Mouse (Mus musculus) right cerebral cortex, postnatal 4 days (tissue): ENCODE measurements around the gene Rps17.

Experiments
- DNase-seq: peaks from one replicate; pipeline ENCODE4 v3.0.0-alpha.2; 2022

Rps17 gene

GRCm38 (mm10) chr7:81330767-81331166 lies 14.3 kb downstream of the Rps17 start:
- no peak for DNase-seq

- no peak for DNase-seq
Measured at GRCm38 (mm10) chr7:81327661-81328060, 17.4 kb downstream of the Rps17 start.

GRCm38 (mm10) chr7:81326859-81327258 lies 18.2 kb downstream of the Rps17 start:
- DNase-seq = no peak

GRCm38 (mm10) chr7:81326043-81326442 lies 19.0 kb downstream of the Rps17 start:
- no peak for DNase-seq

GRCm38 (mm10) chr7:81321776-81322175 lies 23.3 kb downstream of the Rps17 start:
- no peak for DNase-seq

GRCm38 (mm10) chr7:81319749-81320148 lies 25.3 kb downstream of the Rps17 start:
- no peak for DNase-seq

GRCm38 (mm10) chr7:81315583-81315982 lies 29.5 kb downstream of the Rps17 start:
- no peak for DNase-seq

GRCm38 (mm10) chr7:81311581-81311980 lies 33.5 kb downstream of the Rps17 start:
- no peak for DNase-seq

- DNase-seq = no peak
Measured at GRCm38 (mm10) chr7:81311130-81311529, 33.9 kb downstream of the Rps17 start.

GRCm38 (mm10) chr7:81309247-81309646 lies 35.8 kb downstream of the Rps17 start:
- no peak for DNase-seq

- DNase-seq = no peak
Measured at GRCm38 (mm10) chr7:81307735-81308134, 37.3 kb downstream of the Rps17 start.

- no peak for DNase-seq
Measured at GRCm38 (mm10) chr7:81304675-81305074, 40.4 kb downstream of the Rps17 start.

GRCm38 (mm10) chr7:81304100-81304499 lies 41.0 kb downstream of the Rps17 start:
- no peak for DNase-seq

GRCm38 (mm10) chr7:81303682-81304081 lies 41.4 kb downstream of the Rps17 start:
- no peak for DNase-seq

- DNase-seq = no peak
Measured at GRCm38 (mm10) chr7:81301323-81301722, 43.7 kb downstream of the Rps17 start.

GRCm38 (mm10) chr7:81298206-81298605 lies 46.8 kb downstream of the Rps17 start:
- DNase-seq = no peak

- no peak for DNase-seq
Measured at GRCm38 (mm10) chr7:81295169-81295568, 49.9 kb downstream of the Rps17 start.
